Mouse (Mus musculus) MEL (cell line): ENCODE results near the gene Snd1. TPM values are rescaled to one million over a fixed set of nuclear protein-coding genes. Genes with fewer than 3 reads are reported as not detected.

ENCODE experiments used
- DNase-seq: peaks from one replicate; pipeline ENCODE4 v3.0.0; 2011; ENCODE audit warnings: low read depth, low spot score
- H3K27ac ChIP-seq: 2 replicates; pipeline ENCODE4 v1.5.1; 2012; ENCODE audit warnings: low read depth, mild to moderate bottlenecking, control low read depth, low read length, moderate library complexity; ENCODE audit not compliant: control insufficient read depth
- H3K27me3 ChIP-seq, 2 experiments: fragments of 150-350 bp in 1 of 2; sonication (generic) in 1 of 2; 2 replicates each; pipeline ENCODE4 v1.6.1; 2012; ENCODE audit warnings: low read length in 2 of 2, mild to moderate bottlenecking in 2 of 2, improper control_type of control experiment in 1 of 2, moderate library complexity in 1 of 2; ENCODE audit not compliant: insufficient read depth in 2 of 2, control insufficient read depth in 1 of 2
- H3K36me3 ChIP-seq, 2 experiments: 2 replicates each; pipeline ENCODE4 v1.6.1; 2012 to 2014; ENCODE audit warnings: low read length in 2 of 2, improper control_type of control experiment in 1 of 2, inconsistent platforms in 1 of 2, mild to moderate bottlenecking in 1 of 2; ENCODE audit not compliant: insufficient read depth in 2 of 2, control insufficient read depth in 1 of 2
- H3K4me1 ChIP-seq, 2 experiments: fragments of 150-350 bp in 1 of 2; sonication (generic) in 1 of 2; 2 replicates each; pipeline ENCODE4 v1.6.1; 2012; ENCODE audit warnings: low read length in 2 of 2, improper control_type of control experiment in 1 of 2, mild to moderate bottlenecking in 1 of 2; ENCODE audit not compliant: insufficient read depth in 2 of 2, control insufficient read depth in 1 of 2
- H3K4me3 ChIP-seq, 2 experiments: fragments of 150-350 bp in 1 of 2; sonication (generic) in 1 of 2; 2 replicates each; pipeline ENCODE4 v1.5.1; 2012; ENCODE audit warnings: low read depth in 2 of 2, low read length in 2 of 2, mild to moderate bottlenecking in 2 of 2, moderate library complexity in 2 of 2, control low read depth in 1 of 2, improper control_type of control experiment in 1 of 2; ENCODE audit not compliant: control insufficient read depth in 1 of 2, insufficient read depth in 1 of 2
- H3K79me2 ChIP-seq: 2 replicates; pipeline ENCODE4 v1.6.1; 2012; ENCODE audit warnings: mild to moderate bottlenecking, low read length, moderate library complexity; ENCODE audit not compliant: control insufficient read depth, poor library complexity, insufficient read depth
- H3K9ac ChIP-seq: 2 replicates; pipeline ENCODE4 v1.6.1; 2012; ENCODE audit warnings: low read depth, mild to moderate bottlenecking, control low read depth, low read length, moderate library complexity; ENCODE audit not compliant: control insufficient read depth, poor library complexity, severe bottlenecking
- H3K9me3 ChIP-seq: fragments of 150-350 bp; sonication (generic); replicated peaks from 2 replicates; pipeline ENCODE4 v1.6.1; 2012; ENCODE audit warnings: mild to moderate bottlenecking, low read length, improper control_type of control experiment, moderate library complexity; ENCODE audit not compliant: insufficient read depth
- ETS1 ChIP-seq: IDR thresholded peaks from 2 replicates; pipeline ENCODE4 v1.6.1; 2012; ENCODE audit warnings: low read depth, mild to moderate bottlenecking, inconsistent platforms, low read length, improper control_type of control experiment, moderate library complexity
- HCFC1 ChIP-seq: IDR thresholded peaks from 2 replicates; pipeline ENCODE4 v1.6.1; 2012; ENCODE audit warnings: low read depth, mild to moderate bottlenecking, inconsistent platforms, low read length, improper control_type of control experiment, moderate library complexity
- JUND ChIP-seq: IDR thresholded peaks from 2 replicates; pipeline ENCODE4 v1.6.1; 2011; ENCODE audit warnings: low read depth, mild to moderate bottlenecking, improper control_type of control experiment, low read length
- KAT2A ChIP-seq: conservative IDR thresholded peaks from 2 replicates; pipeline ENCODE4 v1.6.1; 2012; ENCODE audit warnings: low read depth, low read length, improper control_type of control experiment, inconsistent platforms
- MAX ChIP-seq: IDR thresholded peaks from 2 replicates; pipeline ENCODE4 v1.6.1; 2011; ENCODE audit warnings: low read length, improper control_type of control experiment
- MAZ ChIP-seq: IDR thresholded peaks from 2 replicates; pipeline ENCODE4 v1.6.1; 2012; ENCODE audit warnings: low read depth, mild to moderate bottlenecking, inconsistent platforms, low read length, improper control_type of control experiment
- MEF2A ChIP-seq: IDR thresholded peaks from 2 replicates; pipeline ENCODE4 v1.6.1; 2014; ENCODE audit warnings: low read depth, mild to moderate bottlenecking, inconsistent platforms, low read length, improper control_type of control experiment; ENCODE audit not compliant: poor library complexity, insufficient replicate concordance, severe bottlenecking; ENCODE audit errors: extremely low read depth
- MXI1 ChIP-seq: IDR thresholded peaks from 2 replicates; pipeline ENCODE4 v1.6.1; 2011; ENCODE audit warnings: mild to moderate bottlenecking, low read depth, low read length, improper control_type of control experiment
- MYB ChIP-seq: IDR thresholded peaks from 2 replicates; pipeline ENCODE4 v1.6.1; 2011; ENCODE audit warnings: mild to moderate bottlenecking, low read depth, low read length, improper control_type of control experiment
- POLR2AphosphoS2 ChIP-seq: IDR thresholded peaks from 2 replicates; pipeline ENCODE4 v1.6.1; 2011; ENCODE audit warnings: low read length, improper control_type of control experiment
- POLR2AphosphoS5 ChIP-seq: IDR thresholded peaks from 2 replicates; pipeline ENCODE4 v1.6.1; 2012; ENCODE audit warnings: low read depth, borderline replicate concordance, mild to moderate bottlenecking, inconsistent platforms, low read length, moderate library complexity, mixed read lengths
- RCOR1 ChIP-seq: IDR thresholded peaks from 2 replicates; pipeline ENCODE4 v1.6.1; 2012; ENCODE audit warnings: low read depth, mild to moderate bottlenecking, inconsistent platforms, low read length, improper control_type of control experiment
- SIN3A ChIP-seq: IDR thresholded peaks from 2 replicates; pipeline ENCODE4 v1.6.1; 2012; ENCODE audit warnings: low read length, improper control_type of control experiment, inconsistent platforms
- SMC3 ChIP-seq: IDR thresholded peaks from 2 replicates; pipeline ENCODE4 v1.6.1; 2011; ENCODE audit warnings: low read depth, low read length, improper control_type of control experiment
- TCF12 ChIP-seq: IDR thresholded peaks from 2 replicates; pipeline ENCODE4 v1.6.1; 2014; ENCODE audit warnings: low read depth, mild to moderate bottlenecking, inconsistent platforms, low read length, improper control_type of control experiment, moderate library complexity
- polyA plus RNA-seq, 2 experiments: library from polyadenylated mRNA; stranded (reverse) in 1 of 2; unstranded in 1 of 2; fragments of >175 nt in 1 of 2; fragments of >200 nt in 1 of 2; gene quantifications; 2 replicates each; pipeline versions ENCODE4 v1.2.1 to v1.2.4; 2012; ENCODE audit warnings: low replicate concordance in 2 of 2, low read depth in 1 of 2; ENCODE audit not compliant: insufficient read length in 2 of 2, insufficient read depth in 1 of 2, missing spikeins in 1 of 2
- total RNA-seq: library from RNA; depleted of rRNA; stranded (reverse); fragments of 300-350 nt; gene quantifications from 2 replicates; pipeline ENCODE4 v1.2.3, GENCODE M21; 2012

The Snd1 gene
- total and polyA plus RNA-seq, 3 experiments: 192 to 280 TPM; not detected in 1

- H3K79me2 ChIP-seq: no peaks in the 10 kb centered on the region
- no peak overlapping the region for H3K9ac ChIP-seq
- no peak for DNase-seq
- H3K9me3 ChIP-seq: no peaks in the 10 kb centered on the region
- no peaks in the 10 kb centered on the region for H3K36me3 ChIP-seq
- H3K4me3 ChIP-seq: no peak overlapping the region
- TF ChIP-seq MAZ (no peak), JUND (no peak), MEF2A (no peak), HCFC1 (no peak), RCOR1 (no peak), MXI1 (no peak)
- H3K27me3 ChIP-seq: peaks cover 0 to 3% of the 10 kb centered on the region in 2 experiments; a peak in 2 of 4 replicates
- no peak overlapping the region for H3K27ac ChIP-seq
- H3K4me1 ChIP-seq: no peaks in the 10 kb centered on the region
These were observed 506.0 kb downstream of the Snd1 start for GRCm38 (mm10) chr6:28980750-28981584.

- no peaks in the 10 kb centered on the region for H3K9me3 ChIP-seq
- no peak for DNase-seq
- H3K36me3 ChIP-seq: no peaks in the 10 kb centered on the region
- H3K4me1 ChIP-seq: no peaks in the 10 kb centered on the region
- H3K4me3 ChIP-seq: no peak overlapping the region
- no peak overlapping the region for H3K9ac ChIP-seq
- no peak for TF ChIP-seq MEF2A
- no peak for TF ChIP-seq ETS1
- TF ChIP-seq SMC3: no peak
- no peak for TF ChIP-seq POLR2AphosphoS5
- no peak for TF ChIP-seq MAZ
- no peak for TF ChIP-seq MAX
- TF ChIP-seq SIN3A: no peak
- no peak for TF ChIP-seq MYB
- TF ChIP-seq TCF12: no peak
- TF ChIP-seq RCOR1: no peak
- no peak for TF ChIP-seq POLR2AphosphoS2
- TF ChIP-seq MXI1: no peak
- no peak for TF ChIP-seq KAT2A
- no peak overlapping the region for H3K27ac ChIP-seq
- H3K27me3 ChIP-seq: no peaks in the 10 kb centered on the region; a peak in 2 of 4 replicates
- H3K79me2 ChIP-seq: no peaks in the 10 kb centered on the region
These were observed 506.6 kb downstream of the Snd1 start for GRCm38 (mm10) chr6:28981585-28981948.
